Mouse (Mus musculus): ENCODE results near the gene Gm28305.

- no peak for TF ChIP-seq CTCF (IDR thresholded peaks at IDR 0.05; ENCODE audit: control insufficient read depth, insufficient read depth, insufficient read length)
- no peak for TF ChIP-seq MAX (IDR thresholded peaks at IDR 0.05)
- TF ChIP-seq MYOD1 (IDR thresholded peaks at IDR 0.05; ENCODE audit: control insufficient read depth, insufficient read length, low read depth) = no peak
- TF ChIP-seq USF1 (IDR thresholded peaks at IDR 0.05; ENCODE audit: low read depth) = no peak
- no peak for TF ChIP-seq CEBPB (IDR thresholded peaks at IDR 0.05; ENCODE audit: low read depth)
These were observed 13.3 kb upstream of the Gm28305 start for GRCm38 (mm10) chr9:104027186-104027585.
